In the genomic region with DNA sequence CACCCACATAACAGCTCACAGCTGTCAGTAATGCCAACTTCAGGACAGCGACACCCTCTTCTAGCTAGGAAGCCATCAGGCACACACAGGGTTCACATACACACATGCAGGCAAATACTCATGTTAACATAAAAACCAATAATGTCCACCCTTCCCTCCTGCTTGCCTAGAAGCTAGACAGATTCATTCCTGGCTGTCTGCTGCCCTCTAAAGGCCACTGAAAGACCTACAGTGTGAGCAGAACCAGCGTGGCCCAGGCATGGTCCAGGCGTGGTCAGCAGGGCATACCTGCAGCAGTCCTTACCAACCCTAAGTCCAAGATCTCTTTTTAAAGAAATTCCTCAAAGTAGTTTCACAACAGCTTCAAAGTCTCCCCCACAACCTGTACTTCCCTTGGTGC, we compare ENCODE assay signal across 9 mouse cellular contexts. TPM values are rescaled to one million over a fixed set of nuclear protein-coding genes. Genes with fewer than 3 reads are reported as not detected.
DNase-seq lines count a peak whose midpoint lies in the region; ATAC-seq and TF ChIP-seq lines count a peak whose summit lies in the region.
"Had no signal": no experiment of that assay in that cellular context is flagged by ENCODE, and none has a peak within 500 bp of the region (broad histone marks: within the 10 kb centered on the region; RNA-seq: fewer than 3 reads in every experiment).

No protein-coding gene starts in this region.

- no peak overlapping the region for H3K4me3 ChIP-seq in intestine, postnatal 0 days (ENCODE audit: low read depth, low read length)
- no peak overlapping the region for H3K4me3 ChIP-seq in liver, postnatal 0 days (ENCODE audit: low read depth, low read length)

- peak; percentile 37 to 38 for DNase-seq in adrenal gland, adult 18-20 months (ENCODE audit: low spot score in 2 of 2)
- DNase-seq in adrenal gland, postnatal 4 days (ENCODE audit: low spot score in 2 of 2) = no peak
- peak; percentile 52 for DNase-seq in 3T3-L1 (ENCODE audit: low read depth, low spot score)
- peak; percentile 67 for DNase-seq in brain, adult 2 months (ENCODE audit: low read depth, low spot score)
- peak; percentile 50 for DNase-seq in liver, postnatal 0 days
- peak; percentile 28 for DNase-seq in retina, adult 2 months (ENCODE audit: low read depth, low spot score)

- H3K4me2 ChIP-seq in intestine, postnatal 0 days (replicated peaks; ENCODE audit: low read depth) = no peak overlapping the region
- H3K4me2 ChIP-seq in liver, postnatal 0 days (ENCODE audit: low read depth, low read length) = no peak overlapping the region

- ATAC-seq in erythroid progenitor cell, adult 5-6 weeks (replicated peaks; ENCODE audit: low FRiP score, poor library complexity, severe bottlenecking) = peak; percentile 60
- ATAC-seq in intestine, postnatal 0 days = no peak
- ATAC-seq in liver, postnatal 0 days = no peak

- TF ChIP-seq CTCF in intestine, postnatal 0 days (IDR thresholded peaks at IDR 0.05; ENCODE audit: low read depth) = peak; percentile 86
- TF ChIP-seq CTCF in liver, postnatal 0 days (IDR thresholded peaks at IDR 0.05; ENCODE audit: low read depth) = peak; percentile 80

- H3K9ac ChIP-seq in intestine, postnatal 0 days (ENCODE audit: low read depth, low read length) = no peak overlapping the region
- no peak overlapping the region for H3K9ac ChIP-seq in liver, postnatal 0 days (replicated peaks)

- no peak overlapping the region for H3K27ac ChIP-seq in intestine, postnatal 0 days (ENCODE audit: low read depth, low read length)
- no peak overlapping the region for H3K27ac ChIP-seq in liver, postnatal 0 days (ENCODE audit: low read depth)

- no peak for TF ChIP-seq EP300 in liver, postnatal 0 days (IDR thresholded peaks at IDR 0.05; ENCODE audit: low read depth)

- no peaks in the 10 kb centered on the region for H3K9me3 ChIP-seq in intestine, postnatal 0 days (ENCODE audit: control insufficient read depth)
- no peaks in the 10 kb centered on the region for H3K9me3 ChIP-seq in liver, postnatal 0 days (ENCODE audit: low read length)

- no peaks in the 10 kb centered on the region for H3K27me3 ChIP-seq in intestine, postnatal 0 days (replicated peaks; ENCODE audit: control insufficient read depth, insufficient read depth, low read length)
- no peaks in the 10 kb centered on the region for H3K27me3 ChIP-seq in liver, postnatal 0 days (ENCODE audit: insufficient read depth, low read length)

- H3K4me1 ChIP-seq in intestine, postnatal 0 days (replicated peaks; ENCODE audit: control insufficient read depth, insufficient read depth, low read length) = no peaks in the 10 kb centered on the region
- no peaks in the 10 kb centered on the region for H3K4me1 ChIP-seq in liver, postnatal 0 days (ENCODE audit: insufficient read depth)

- WGBS in intestine, postnatal 0 days = 38% methylated on average over 3 of the region's 3 CpGs
- 50% methylated on average over 3 of the region's 3 CpGs for WGBS in liver, postnatal 0 days (ENCODE audit: insufficient replicate concordance)

- H3K36me3 ChIP-seq in intestine, postnatal 0 days (ENCODE audit: control insufficient read depth, insufficient read depth) = peaks cover 70% of the 10 kb centered on the region
- H3K36me3 ChIP-seq in liver, postnatal 0 days (replicated peaks; ENCODE audit: insufficient read depth, low read length) = peaks cover 61% of the 10 kb centered on the region

RNA-seq across cellular contexts. Expression of a gene that starts 43.0 kb away (rescaled TPM):
- total RNA-seq in adrenal gland, adult 18-20 months (2021) = 10 to 100 TPM; 27.5 to 33.8 TPM
- total RNA-seq in adrenal gland, postnatal 4 days (2021) = 10 to 100 TPM; 47.5 to 48.7 TPM
- total RNA-seq in erythroid progenitor cell, adult 5-6 weeks (2015; ENCODE audit: low replicate concordance) = 58.4 and 65.4 TPM in 2 replicates
- total RNA-seq in erythroid progenitor cell, adult 5-6 weeks (2017; ENCODE audit: low replicate concordance) = 58.9 and 83.2 TPM in 2 replicates
- 14.8 and 15.2 TPM in 2 replicates for polyA plus RNA-seq in intestine, postnatal 0 days (2015; fragmentation: Nextera tagmentation; extraction: Ambion mirVana)
- 9.3 and 10.9 TPM in 2 replicates for polyA plus RNA-seq in liver, postnatal 0 days (2015; fragmentation: Nextera tagmentation; extraction: Ambion mirVana)

RNA-seq across cellular contexts. Expression of a gene that starts 56.2 kb away (rescaled TPM):
- total RNA-seq in adrenal gland, adult 18-20 months (2021) = not detected
- not detected for total RNA-seq in adrenal gland, postnatal 4 days (2021)
- total RNA-seq in erythroid progenitor cell, adult 5-6 weeks (2015; ENCODE audit: low replicate concordance) = not detected in 2 replicates
- total RNA-seq in erythroid progenitor cell, adult 5-6 weeks (2017; ENCODE audit: low replicate concordance) = not detected in 2 replicates
- polyA plus RNA-seq in intestine, postnatal 0 days (2015; fragmentation: Nextera tagmentation; extraction: Ambion mirVana) = 0.29 and 0.50 TPM in 2 replicates
- not detected in 2 replicates for polyA plus RNA-seq in liver, postnatal 0 days (2015; fragmentation: Nextera tagmentation; extraction: Ambion mirVana)
- total RNA-seq: layer of hippocampus, adult 8-10 months had no signal

Comparison
In these comparisons a context has a peak if more than half of its experiments do, and no peak if none do; other contexts are left out.
1. DNase-seq: peak in adrenal gland, adult 18-20 months (2 of 2), 3T3-L1 (single experiment), brain, adult 2 months (single experiment), liver, postnatal 0 days (single experiment) and retina, adult 2 months (single experiment); none in adrenal gland, postnatal 4 days (0 of 2).